In genomic region chrX:104413995-104414394, GRCm38 (mm10) we compare ENCODE assay signal across 8 mouse cellular contexts. TPM values are rescaled to one million over a fixed set of nuclear protein-coding genes. Genes with fewer than 3 reads are reported as not detected.
DNase-seq lines count a peak whose midpoint lies in the region; ATAC-seq and TF ChIP-seq lines count a peak whose summit lies in the region.

No protein-coding gene starts in this region.

- TF ChIP-seq CTCF in ES-Bruce4 (IDR thresholded peaks at IDR 0.05; ENCODE audit: low read depth, low read length): no peak

- H3K4me1 ChIP-seq in heart, embryonic 12.5 days (replicated peaks): no peaks in the 10 kb centered on the region
- no peaks in the 10 kb centered on the region for H3K4me1 ChIP-seq in ES-Bruce4 (ENCODE audit: control insufficient read depth, insufficient read depth, low read length)
- H3K4me1 ChIP-seq in forebrain, embryonic 14.5 days (ENCODE audit: control insufficient read depth, insufficient read depth, low read length): no peaks in the 10 kb centered on the region
- 0 out of 2 replicates have a peak, but pooled peaks cover 5% of the 10 kb centered on the region for H3K4me1 ChIP-seq in liver, embryonic 15.5 days (replicated peaks)

- no peaks in the 10 kb centered on the region for H3K9me3 ChIP-seq in heart, embryonic 12.5 days (replicated peaks)
- H3K9me3 ChIP-seq in ES-Bruce4 (replicated peaks; ENCODE audit: control insufficient read depth, insufficient read depth, low read length, poor library complexity, severe bottlenecking): no peaks in the 10 kb centered on the region
- no peaks in the 10 kb centered on the region for H3K9me3 ChIP-seq in forebrain, embryonic 14.5 days (replicated peaks; ENCODE audit: control insufficient read depth, low read length)
- no peaks in the 10 kb centered on the region for H3K9me3 ChIP-seq in liver, embryonic 15.5 days (replicated peaks)

- 39% methylated on average over 7 of the region's 7 CpGs for WGBS in heart, embryonic 12.5 days
- 43% methylated on average over 7 of the region's 7 CpGs for WGBS in forebrain, embryonic 14.5 days
- WGBS in liver, embryonic 15.5 days (ENCODE audit: insufficient replicate concordance): 41% methylated on average over 7 of the region's 7 CpGs

- no peak for DNase-seq in heart, postnatal 4 days
- no peak for DNase-seq in forebrain, embryonic 14.5 days (ENCODE audit: low spot score)
- DNase-seq in ovary, postnatal 14 days (ENCODE audit: low spot score): no peak
- DNase-seq in embryo, embryonic 10.5 days (ENCODE audit: low spot score): no peak

- no peak for TF ChIP-seq POLR2A in ES-Bruce4 (IDR thresholded peaks at IDR 0.05; ENCODE audit: insufficient read depth, low read length)

- H3K27me3 ChIP-seq in heart, embryonic 12.5 days (replicated peaks): no peaks in the 10 kb centered on the region
- H3K27me3 ChIP-seq in ES-Bruce4 (ENCODE audit: control insufficient read depth, insufficient read depth, low read length, poor library complexity, severe bottlenecking): no peaks in the 10 kb centered on the region
- H3K27me3 ChIP-seq in forebrain, embryonic 14.5 days (replicated peaks; ENCODE audit: control insufficient read depth, insufficient read depth, low read length): no peaks in the 10 kb centered on the region
- H3K27me3 ChIP-seq in liver, embryonic 15.5 days: no peaks in the 10 kb centered on the region

- no peak for ATAC-seq in heart, embryonic 12.5 days (ENCODE audit: insufficient number of reproducible peaks, low FRiP score)
- peak; percentile 25; the same call in 1 of the 2 replicates for ATAC-seq in forebrain, embryonic 14.5 days
- no peak for ATAC-seq in liver, embryonic 15.5 days (ENCODE audit: insufficient read depth)
- ATAC-seq in activated CD4-positive, CD25-positive, alpha-beta regulatory T cell, adult 4 months: no peak

- peak overlapping the region; percentile 95; the same call in 1 of the 2 replicates for H3K27ac ChIP-seq in heart, embryonic 12.5 days (ENCODE audit: poor library complexity, severe bottlenecking)
- peak overlapping the region; percentile 62; the same call in 1 of the 2 replicates for H3K27ac ChIP-seq in ES-Bruce4 (ENCODE audit: insufficient read depth, low read length)
- H3K27ac ChIP-seq in forebrain, embryonic 14.5 days (ENCODE audit: low read depth, low read length): peak overlapping the region; percentile 87
- H3K27ac ChIP-seq in liver, embryonic 15.5 days (replicated peaks): peak overlapping the region; percentile 89

- peak overlapping the region; percentile 59 for H3K4me2 ChIP-seq in heart, embryonic 12.5 days
- H3K4me2 ChIP-seq in forebrain, embryonic 14.5 days (ENCODE audit: low read length): peak overlapping the region; percentile 40
- H3K4me2 ChIP-seq in liver, embryonic 15.5 days: peak overlapping the region; percentile 62

- peak overlapping the region; percentile 63 for H3K4me3 ChIP-seq in heart, embryonic 12.5 days
- no peak overlapping the region for H3K4me3 ChIP-seq in ES-Bruce4 (ENCODE audit: low read depth, low read length)
- peak overlapping the region; percentile 57 for H3K4me3 ChIP-seq in forebrain, embryonic 14.5 days (ENCODE audit: low read depth, low read length)
- peak overlapping the region; percentile 74 for H3K4me3 ChIP-seq in liver, embryonic 15.5 days (replicated peaks)

- no peak overlapping the region for H3K9ac ChIP-seq in heart, embryonic 12.5 days
- peak overlapping the region; percentile 56; the same call in 1 of the 2 replicates for H3K9ac ChIP-seq in ES-Bruce4 (ENCODE audit: low read depth, poor library complexity, severe bottlenecking)
- H3K9ac ChIP-seq in forebrain, embryonic 14.5 days (ENCODE audit: low read length): no peak overlapping the region
- H3K9ac ChIP-seq in liver, embryonic 15.5 days: 0 out of 2 replicates have a peak overlapping the region, but pooled peaks have one; percentile 75

- no peak for TF ChIP-seq EP300 in ES-Bruce4 (IDR thresholded peaks at IDR 0.05; ENCODE audit: insufficient read depth, low read depth, low read length)

- no peaks in the 10 kb centered on the region for H3K36me3 ChIP-seq in heart, embryonic 12.5 days
- no peaks in the 10 kb centered on the region for H3K36me3 ChIP-seq in ES-Bruce4 (ENCODE audit: control insufficient read depth, insufficient read depth, low read length, poor library complexity, severe bottlenecking)
- no peaks in the 10 kb centered on the region for H3K36me3 ChIP-seq in forebrain, embryonic 14.5 days (ENCODE audit: control insufficient read depth, insufficient read depth, low read length)
- H3K36me3 ChIP-seq in liver, embryonic 15.5 days (replicated peaks): no peaks in the 10 kb centered on the region

RNA-seq across cellular contexts. Expression of gene Abcb7, which starts 0.3 kb away (rescaled TPM):
- 13.2 and 13.6 TPM in 2 replicates for polyA plus RNA-seq in heart, embryonic 12.5 days (2016; fragmentation: Nextera tagmentation; extraction: Ambion mirVana)
- total RNA-seq in heart, postnatal 4 days (2021): 10 to 100 TPM; 29.4 to 29.5 TPM
- polyA plus RNA-seq in ES-Bruce4 (2011; ENCODE audit: insufficient read depth, insufficient read length, low read depth, missing spikeins): 40.3 and 49.2 TPM in 2 replicates
- polyA plus RNA-seq in forebrain, embryonic 14.5 days (2014; fragmentation: Nextera tagmentation; extraction: Ambion mirVana): 11.0 and 12.1 TPM in 2 replicates
- polyA plus RNA-seq in liver, embryonic 15.5 days (2015; fragmentation: Nextera tagmentation; extraction: Ambion mirVana): 7.1 and 7.6 TPM in 2 replicates
- polyA plus RNA-seq in activated CD4-positive, CD25-positive, alpha-beta regulatory T cell, adult 4 months (2017; shearing (Covaris generic)): 10 to 100 TPM; 24.6 to 25.5 TPM

Comparison
In these comparisons a context has a peak if more than half of its experiments do, and no peak if none do; other contexts are left out.
1. H3K9ac ChIP-seq: peak in ES-Bruce4 (single experiment) and liver, embryonic 15.5 days (single experiment); none in heart, embryonic 12.5 days (single experiment) and forebrain, embryonic 14.5 days (single experiment).
2. Peak in every context shown above with its lines, with median percentiles within 50 percentile points of each other: H3K27ac ChIP-seq and H3K4me2 ChIP-seq.